Mouse (Mus musculus) olfactory bulb, adult 2 months (tissue): ENCODE measurements around the gene Atf5. TPM values are rescaled to one million over a fixed set of nuclear protein-coding genes. Genes with fewer than 3 reads are reported as not detected.

ENCODE experiments used
- H3K27ac ChIP-seq: fragments of 200-500 bp; 2 replicates; pipeline ENCODE4 v1.5.1; 2012; ENCODE audit warnings: low read depth, low read length; ENCODE audit not compliant: insufficient read depth
- H3K4me1 ChIP-seq: fragments of 200-500 bp; 2 replicates; pipeline ENCODE4 v1.6.1; 2012; ENCODE audit warnings: low read length; ENCODE audit not compliant: control insufficient read depth, insufficient read depth
- H3K4me3 ChIP-seq: fragments of 200-500 bp; 2 replicates; pipeline ENCODE4 v1.5.1; 2012; ENCODE audit warnings: mild to moderate bottlenecking, low read depth, low read length, moderate library complexity; ENCODE audit not compliant: insufficient read depth
- CTCF ChIP-seq: fragments of 200-500 bp; IDR thresholded peaks from 2 replicates; pipeline ENCODE4 v1.5.1; 2012; ENCODE audit warnings: low read depth, mild to moderate bottlenecking, low read length, moderate library complexity; ENCODE audit not compliant: insufficient read depth
- POLR2A ChIP-seq: fragments of 200-500 bp; IDR thresholded peaks from 2 replicates; pipeline ENCODE4 v1.6.1; 2012; ENCODE audit warnings: mild to moderate bottlenecking, low read depth, low read length, moderate library complexity; ENCODE audit not compliant: insufficient read depth
- WGBS: fragments of 180-500 bp; shearing (Covaris S2); methylation state at CpG from one replicate; pipeline ENCODE4 v1.1.7; 2018; 5-methylcytosine and 5-hydroxymethylcytosine counted together
- polyA plus RNA-seq: library from polyadenylated mRNA; stranded (reverse); fragments of >200 nt; gene quantifications from 2 replicates; pipeline ENCODE4 v1.2.4, GENCODE M21; 2012; ENCODE audit warnings: low replicate concordance; ENCODE audit not compliant: missing spikeins, insufficient read depth, insufficient read length

The Atf5 gene
- polyA plus RNA-seq, 1 experiment: not detected

- H3K4me1 ChIP-seq: no peaks in the 10 kb centered on the region
- 81% methylated on average over 5 of the region's 5 CpGs for WGBS
- H3K4me3 ChIP-seq: no peak overlapping the region
- TF ChIP-seq POLR2A (no peak), CTCF (no peak)
- no peak overlapping the region for H3K27ac ChIP-seq
Measured at GRCm38 (mm10) chr7:44828706-44829105, 12.2 kb upstream of the Atf5 start.

GRCm38 (mm10) chr7:44826771-44827170 lies 10.3 kb upstream of the Atf5 start:
- no peak overlapping the region for H3K27ac ChIP-seq
- 0 out of 2 replicates have a peak, but pooled peaks cover under 1% of the 10 kb centered on the region for H3K4me1 ChIP-seq
- no peak overlapping the region for H3K4me3 ChIP-seq
- 81% methylated on average over 3 of the region's 3 CpGs for WGBS
- no peak for TF ChIP-seq POLR2A
- no peak for TF ChIP-seq CTCF

- H3K4me1 ChIP-seq: peaks cover 4% of the 10 kb centered on the region; the same call in 1 of the 2 replicates
- TF ChIP-seq POLR2A (no peak), CTCF (no peak)
- no peak overlapping the region for H3K4me3 ChIP-seq
- 5% methylated on average over 3 of the region's 3 CpGs for WGBS
- no peak overlapping the region for H3K27ac ChIP-seq
Measured at GRCm38 (mm10) chr7:44824872-44825271, 8.4 kb upstream of the Atf5 start.

GRCm38 (mm10) chr7:44823409-44823808 lies 7.0 kb upstream of the Atf5 start:
- WGBS: 18% methylated on average over 7 of the region's 7 CpGs
- TF ChIP-seq CTCF (no peak), POLR2A (no peak)
- Histone ChIP-seq H3K4me1 (peaks cover 12% of the 10 kb centered on the region), H3K27ac (no peak overlapping the region), H3K4me3 (no peak overlapping the region)

- peaks cover 12% of the 10 kb centered on the region for H3K4me1 ChIP-seq
- H3K4me3 ChIP-seq: no peak overlapping the region
- TF ChIP-seq CTCF: no peak
- no peak for TF ChIP-seq POLR2A
- no peak overlapping the region for H3K27ac ChIP-seq
- WGBS: 84% methylated on average over 7 of the region's 7 CpGs
Measured at GRCm38 (mm10) chr7:44821666-44822448, 5.4 kb upstream of the Atf5 start.

- Histone ChIP-seq H3K4me1 (peaks cover 12% of the 10 kb centered on the region), H3K4me3 (no peak overlapping the region), H3K27ac (no peak overlapping the region)
- TF ChIP-seq POLR2A (no peak), CTCF (no peak)
- 78% methylated on average over 3 of the region's 3 CpGs for WGBS
Measured at GRCm38 (mm10) chr7:44820525-44820924, 4.1 kb upstream of the Atf5 start.

- no peak overlapping the region for H3K27ac ChIP-seq
- TF ChIP-seq CTCF (no peak), POLR2A (no peak)
- 44% methylated on average over 5 of the region's 5 CpGs for WGBS
Measured at GRCm38 (mm10) chr7:44819863-44820262, 3.4 kb upstream of the Atf5 start.

GRCm38 (mm10) chr7:44819391-44819790 lies 2.9 kb upstream of the Atf5 start:
- TF ChIP-seq CTCF: no peak
- TF ChIP-seq POLR2A: no peak
- Histone ChIP-seq H3K27ac (no peak overlapping the region), H3K4me1 (peaks cover 15% of the 10 kb centered on the region), H3K4me3 (no peak overlapping the region)
- 79% methylated on average over 2 of the region's 2 CpGs for WGBS

More at GRCm38 (mm10) chr7:44819863-44820262, 3.4 kb upstream of the Atf5 start:
- H3K4me1 ChIP-seq: peaks cover 15% of the 10 kb centered on the region
- no peak overlapping the region for H3K4me3 ChIP-seq

- H3K4me3 ChIP-seq: peak overlapping the region; percentile 15; the same call in 1 of the 2 replicates
- TF ChIP-seq POLR2A (no peak), CTCF (no peak)
- no peak overlapping the region for H3K27ac ChIP-seq
- H3K4me1 ChIP-seq: peaks cover 15% of the 10 kb centered on the region
- 26% methylated on average over 6 of the region's 6 CpGs for WGBS
Measured at GRCm38 (mm10) chr7:44818751-44819235, 2.3 kb upstream of the Atf5 start.
